Mouse (Mus musculus): ENCODE measurements at regions not wholly inside any gene's neighbourhood (a gene's known extent, or its start where the extent isn't known, plus 50 kb on each side); places are given as distances from the start of the nearest gene placed in this dataset.

- DNase-seq (ENCODE audit: low spot score in 2 of 2) = no peak
These were observed 83.3 kb upstream of the Agbl1 start for GRCm38 (mm10) chr7:76146385-76146784.

DNA sequence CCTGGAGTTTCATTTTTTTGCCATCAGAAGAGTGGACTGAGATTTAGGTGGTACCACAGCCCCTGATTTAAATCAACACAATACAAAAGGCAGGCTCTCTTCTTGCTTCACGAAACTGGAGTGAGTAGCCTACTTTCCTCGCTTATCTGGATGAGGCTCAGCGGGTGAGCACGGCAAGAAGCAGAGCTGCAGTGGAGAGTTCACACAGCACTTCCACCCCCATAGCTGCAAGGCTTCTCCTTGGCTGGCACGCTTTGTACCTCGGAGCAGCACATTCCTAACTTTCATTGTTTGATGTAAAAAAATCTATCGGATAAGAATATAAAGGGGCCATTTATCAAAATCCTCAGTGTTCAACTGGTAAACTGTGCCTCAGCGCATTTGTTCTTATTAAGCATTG is 72.8 kb upstream of the Agbl1 start:
- DNase-seq (ENCODE audit: low spot score in 2 of 2) = no peak

DNA sequence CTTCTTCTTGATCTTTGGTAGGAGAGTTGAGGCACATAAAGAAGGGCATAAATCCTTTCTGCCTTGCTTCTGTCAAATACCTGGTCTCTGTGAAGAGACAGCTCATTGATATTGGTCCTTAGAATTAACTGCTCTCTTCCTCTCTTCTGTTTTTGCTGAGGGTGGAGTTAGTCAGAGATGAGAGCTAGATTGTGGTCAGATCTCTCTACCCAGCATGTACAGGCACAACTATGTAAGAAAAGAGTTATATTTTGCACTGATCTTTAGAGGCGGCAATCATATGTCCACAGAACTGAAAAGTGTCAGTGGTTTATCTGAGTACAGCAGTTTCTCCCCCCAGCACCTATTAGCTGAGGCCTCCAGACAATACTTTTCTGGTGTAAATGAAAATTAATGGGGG is 65.5 kb upstream of the Agbl1 start:
- DNase-seq (ENCODE audit: low spot score in 2 of 2) = no peak

DNA sequence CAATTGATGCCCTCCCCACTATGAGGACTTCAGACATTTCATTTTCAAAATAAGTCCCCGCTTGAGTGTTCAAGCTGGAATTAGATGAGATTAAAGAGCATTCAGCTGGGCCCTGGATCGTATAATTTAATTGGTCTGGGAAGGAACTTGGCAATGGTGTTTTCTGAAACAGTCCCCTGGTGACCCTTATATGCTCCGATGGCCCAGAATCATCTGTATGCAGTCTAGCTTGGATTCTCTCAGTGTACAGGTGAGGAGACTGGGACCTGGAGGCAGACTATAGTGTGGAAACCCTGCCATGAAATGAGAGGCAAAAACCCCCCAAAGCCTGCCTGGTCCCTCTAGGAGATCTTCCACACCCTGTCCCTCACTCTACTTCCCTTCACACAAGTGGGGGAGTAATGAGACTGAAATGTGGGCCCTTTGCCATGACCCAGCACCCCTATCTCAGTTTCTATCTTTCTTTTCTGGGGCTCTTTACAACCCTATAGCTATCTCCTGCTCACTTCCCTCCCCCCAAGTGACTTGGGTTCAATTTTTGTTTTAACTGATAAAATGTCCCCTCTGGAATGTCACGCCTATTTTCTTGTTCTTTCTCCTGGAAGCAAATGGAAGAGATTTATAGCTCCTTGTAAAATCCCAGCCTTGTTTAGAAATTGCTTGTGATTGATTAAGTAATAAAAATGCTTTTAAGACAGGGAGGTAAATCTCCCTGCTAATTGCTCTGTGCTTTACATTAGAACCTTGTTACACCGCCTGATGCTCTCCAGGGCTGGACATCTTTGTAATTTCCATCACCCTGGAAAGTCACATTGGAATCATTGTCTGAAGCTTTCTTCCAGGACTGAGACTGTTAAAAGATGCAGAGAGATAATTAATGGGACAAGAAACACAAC is 64.7 kb upstream of the Agbl1 start:
- DNase-seq (ENCODE audit: low spot score in 2 of 2) = no peak

GRCm38 (mm10) chr7:76170481-76170880 is 59.2 kb upstream of the Agbl1 start:
- DNase-seq (ENCODE audit: low spot score in 2 of 2) = no peak

DNA sequence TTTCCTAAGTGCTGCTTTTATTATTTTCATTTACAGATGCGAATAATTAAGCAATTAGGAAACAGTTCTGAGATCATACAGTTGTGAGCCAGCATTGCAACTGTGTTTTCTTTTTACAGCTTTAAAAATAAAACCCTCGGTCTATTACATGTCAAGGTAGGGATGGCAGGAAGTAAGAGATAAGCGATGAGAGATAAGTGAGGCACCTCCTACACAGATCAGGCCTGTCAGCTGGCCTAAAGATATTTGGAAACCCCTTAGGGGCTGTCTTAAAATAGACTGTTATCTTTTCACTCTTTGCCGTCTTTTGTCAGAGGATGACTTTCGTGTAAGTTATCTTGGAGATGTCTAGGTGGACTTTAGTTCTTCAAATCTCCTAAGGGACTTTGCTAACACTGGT is 53.5 kb upstream of the Agbl1 start:
- DNase-seq (ENCODE audit: low spot score in 2 of 2) = no peak

DNA sequence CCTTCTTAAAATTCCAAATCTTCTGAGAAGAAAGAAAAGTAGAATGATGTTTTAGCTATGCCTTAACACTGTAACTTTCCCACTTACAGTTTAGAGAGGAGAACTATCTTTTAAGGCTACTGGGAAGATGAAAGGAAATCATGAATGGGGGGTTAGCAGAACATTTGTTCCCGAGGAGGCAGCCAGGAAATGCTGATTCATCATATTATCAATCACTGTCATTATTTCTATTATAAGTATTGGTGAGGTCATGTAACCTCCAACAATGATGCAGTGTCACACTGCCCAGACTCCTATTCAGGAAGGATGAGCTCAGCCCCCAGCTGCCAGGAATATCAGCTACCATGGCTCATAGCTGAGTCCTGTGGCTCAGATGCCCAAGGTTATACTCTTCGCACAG is 52.3 kb upstream of the Agbl1 start:
- DNase-seq (ENCODE audit: low spot score in 2 of 2) = no peak
